Mouse (Mus musculus) midbrain, embryonic 13.5 days (tissue): ENCODE results near the gene Ccdc59. TPM values are rescaled to one million over a fixed set of nuclear protein-coding genes. Genes with fewer than 3 reads are reported as not detected.

Experiments used
- ATAC-seq: fragments of 200-750 bp; cut with Nextera tagmentation; 2 replicates; pipeline ENCODE4 v1.8.0; 2017; ENCODE audit warnings: mild to moderate bottlenecking, moderate TSS enrichment, moderate library complexity
- H3K27ac ChIP-seq: fragments of 300-500 bp; sonication (generic); 2 replicates; pipeline ENCODE4 v1.5.1; 2015; ENCODE audit warnings: inconsistent platforms, mild to moderate bottlenecking, moderate library complexity
- H3K27me3 ChIP-seq: fragments of 300-500 bp; sonication (generic); 2 replicates; pipeline ENCODE4 v1.6.1; 2015; ENCODE audit warnings: mild to moderate bottlenecking, inconsistent platforms
- H3K36me3 ChIP-seq: fragments of 300-500 bp; sonication (generic); 2 replicates; pipeline ENCODE4 v1.6.1; 2015; ENCODE audit warnings: mild to moderate bottlenecking, inconsistent platforms
- H3K4me1 ChIP-seq: fragments of 300-500 bp; sonication (generic); replicated peaks from 2 replicates; pipeline ENCODE4 v1.6.1; 2015; ENCODE audit warnings: inconsistent platforms
- H3K4me2 ChIP-seq: fragments of 300-500 bp; sonication (generic); replicated peaks from 2 replicates; pipeline ENCODE4 v1.6.1; 2015; ENCODE audit warnings: moderate library complexity, mild to moderate bottlenecking, inconsistent platforms
- H3K4me3 ChIP-seq: fragments of 300-500 bp; sonication (generic); replicated peaks from 2 replicates; pipeline ENCODE4 v1.5.1; 2015; ENCODE audit warnings: mild to moderate bottlenecking, inconsistent platforms
- H3K9ac ChIP-seq: fragments of 300-500 bp; sonication (generic); replicated peaks from 2 replicates; pipeline ENCODE4 v1.6.1; 2015; ENCODE audit warnings: mild to moderate bottlenecking, inconsistent platforms
- H3K9me3 ChIP-seq: fragments of 300-500 bp; sonication (generic); 2 replicates; pipeline ENCODE4 v1.6.1; 2016; ENCODE audit warnings: mild to moderate bottlenecking, inconsistent platforms
- WGBS: fragments of 180-500 bp; shearing (Covaris S2); methylation state at CpG from one replicate; pipeline ENCODE4 v1.1.7; 2015; 5-methylcytosine and 5-hydroxymethylcytosine counted together
- polyA plus RNA-seq: library from polyadenylated mRNA; unstranded; fragments of >200 nt; fragmentation: Nextera tagmentation; extraction: Ambion mirVana; gene quantifications from 2 replicates; pipeline ENCODE4 v1.2.1, GENCODE M21; 2015

Ccdc59 gene
- polyA plus RNA-seq, 1 experiment from 2014 or later = 50.4 TPM

GRCm38 (mm10) chr10:105867312-105867711 lies 26.4 kb downstream of the Ccdc59 start:
- 49% methylated on average over 4 of the region's 4 CpGs for WGBS
- Histone ChIP-seq H3K27ac (no peak overlapping the region), H3K4me3 (no peak overlapping the region), H3K27me3 (no peaks in the 10 kb centered on the region), H3K9me3 (no peaks in the 10 kb centered on the region), H3K36me3 (no peaks in the 10 kb centered on the region), H3K4me1 (no peaks in the 10 kb centered on the region), H3K9ac (no peak overlapping the region), H3K4me2 (no peak overlapping the region)
- no peak for ATAC-seq

Other genes with a start within 250 kb of the Ccdc59 start
- gene Mettl25, start 313 bp downstream of the Ccdc59 start, polyA plus RNA-seq = 12.0 and 14.2 TPM in 2 replicates